Mouse (Mus musculus) limb, embryonic 10.5 days (tissue): ENCODE data around the gene F10. TPM values are rescaled to one million over a fixed set of nuclear protein-coding genes. Genes with fewer than 3 reads are reported as not detected.
A peak's percentile ranks its signal among the peaks of the same experiment; 100 is the strongest.

Source experiments
- DNase-seq: peaks from one replicate; pipeline ENCODE4 v3.0.0-alpha.2; 2017; ENCODE audit warnings: low spot score
- H3K27ac ChIP-seq: fragments of 300-500 bp; sonication (generic); 2 replicates; pipeline ENCODE4 v1.5.1; 2016; ENCODE audit warnings: mild to moderate bottlenecking
- H3K27me3 ChIP-seq: fragments of 300-500 bp; sonication (generic); 2 replicates; pipeline ENCODE4 v1.6.1; 2016; ENCODE audit warnings: low read depth, mild to moderate bottlenecking; ENCODE audit not compliant: poor library complexity, severe bottlenecking
- H3K36me3 ChIP-seq: fragments of 300-500 bp; sonication (generic); 2 replicates; pipeline ENCODE4 v1.6.1; 2016; ENCODE audit warnings: mild to moderate bottlenecking, moderate library complexity
- H3K4me1 ChIP-seq: fragments of 300-500 bp; sonication (generic); 2 replicates; pipeline ENCODE4 v1.6.1; 2016
- H3K4me3 ChIP-seq: fragments of 300-500 bp; sonication (generic); 2 replicates; pipeline ENCODE4 v1.5.1; 2016; ENCODE audit warnings: mild to moderate bottlenecking, moderate library complexity
- H3K9me3 ChIP-seq: fragments of 300-500 bp; sonication (generic); replicated peaks from 2 replicates; pipeline ENCODE4 v1.6.1; 2016; ENCODE audit warnings: mild to moderate bottlenecking
- WGBS: fragments of 180-500 bp; shearing (Covaris S2); methylation state at CpG from one replicate; pipeline ENCODE4 v1.1.7; 2016; 5-methylcytosine and 5-hydroxymethylcytosine counted together
- polyA plus RNA-seq: library from polyadenylated mRNA; unstranded; fragments of >200 nt; fragmentation: Nextera tagmentation; extraction: Ambion mirVana; gene quantifications from 2 replicates; pipeline ENCODE4 v1.2.1, GENCODE M21; 2016

Gene F10
- polyA plus RNA-seq, 1 experiment from 2014 or later = 0.53 TPM

DNA sequence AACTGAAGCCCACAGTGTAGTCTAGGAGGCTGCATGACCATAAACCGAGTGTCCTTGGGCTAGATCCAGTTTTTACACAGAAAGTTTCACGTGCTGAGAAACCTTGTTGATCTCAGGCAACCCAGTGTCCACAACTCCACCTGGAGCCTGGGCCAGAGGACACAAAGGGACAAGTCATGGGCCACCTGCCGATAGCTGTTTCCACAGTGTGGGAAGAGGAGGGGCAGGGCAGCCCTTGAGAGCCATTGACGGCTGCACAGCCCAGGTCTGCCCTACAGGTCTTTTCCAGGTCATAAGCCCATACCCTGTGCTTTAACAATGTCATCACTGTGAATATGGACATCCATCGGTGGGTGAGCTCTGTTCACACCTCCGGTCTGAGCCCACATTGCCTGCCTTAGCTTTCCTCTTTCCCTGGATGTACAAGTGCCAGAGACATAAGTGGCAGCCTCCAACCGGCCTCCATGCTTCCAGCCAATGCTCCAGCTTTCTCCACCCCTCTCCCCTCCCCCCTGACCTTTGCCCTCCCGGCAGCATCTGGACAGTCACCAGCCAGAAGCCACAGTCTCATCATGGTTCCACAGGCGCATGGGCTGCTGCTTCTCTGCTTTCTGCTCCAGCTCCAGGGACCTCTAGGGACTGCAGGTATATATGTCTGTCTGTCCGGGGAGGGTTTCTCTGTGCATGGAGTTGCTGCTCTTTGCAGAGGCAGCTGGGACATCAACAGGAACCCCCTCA is 11.5 kb upstream of the F10 start, which contains the start of gene F7:
TSS of gene F7 (plus strand) at position 548 of the 738 bp plus-strand sequence.
- Histone ChIP-seq H3K4me3 (no peak within 1 kb of the TSS), H3K9me3 (no peaks in the 10 kb centered on the region), H3K27me3 (no peaks in the 10 kb centered on the region), H3K36me3 (no peaks in the 10 kb centered on the region), H3K4me1 (peaks cover 15% of the 10 kb centered on the region), H3K27ac (no peak within 1 kb of the TSS)
- no peak for DNase-seq
- WGBS = 63% methylated on average over 10 of the region's 10 CpGs

GRCm38 (mm10) chr8:13027615-13028014 is 9.5 kb upstream of the F10 start:
- H3K4me3 ChIP-seq = no peak overlapping the region
- no peak for DNase-seq
- no peak overlapping the region for H3K27ac ChIP-seq
- H3K27me3 ChIP-seq = no peaks in the 10 kb centered on the region
- H3K9me3 ChIP-seq = no peaks in the 10 kb centered on the region
- H3K4me1 ChIP-seq = peaks cover 15% of the 10 kb centered on the region
- H3K36me3 ChIP-seq = no peaks in the 10 kb centered on the region
- WGBS = 85% methylated on average over 5 of the region's 5 CpGs

DNA sequence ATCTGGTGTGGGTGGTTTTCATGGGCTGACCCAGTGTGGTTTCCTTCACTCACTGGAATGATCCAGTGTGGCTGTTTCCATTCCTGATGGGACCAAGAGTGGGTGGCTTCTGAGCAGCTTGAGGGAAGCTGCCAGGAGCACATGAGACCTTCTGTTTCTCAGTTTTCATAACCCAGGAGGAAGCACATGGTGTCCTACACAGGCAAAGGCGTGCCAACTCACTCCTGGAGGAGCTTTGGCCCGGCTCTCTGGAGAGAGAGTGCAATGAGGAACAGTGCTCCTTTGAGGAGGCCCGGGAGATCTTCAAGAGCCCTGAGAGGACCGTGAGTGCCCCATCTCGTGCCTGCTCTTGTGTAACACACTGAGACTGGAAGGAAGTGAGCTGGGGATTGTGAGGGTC is 8.6 kb upstream of the F10 start:
- Histone ChIP-seq H3K27ac (no peak overlapping the region), H3K4me1 (peaks cover 15% of the 10 kb centered on the region), H3K4me3 (no peak overlapping the region), H3K9me3 (no peaks in the 10 kb centered on the region), H3K27me3 (no peaks in the 10 kb centered on the region), H3K36me3 (no peaks in the 10 kb centered on the region)
- DNase-seq = no peak
- 72% methylated on average over 5 of the region's 5 CpGs for WGBS

DNA sequence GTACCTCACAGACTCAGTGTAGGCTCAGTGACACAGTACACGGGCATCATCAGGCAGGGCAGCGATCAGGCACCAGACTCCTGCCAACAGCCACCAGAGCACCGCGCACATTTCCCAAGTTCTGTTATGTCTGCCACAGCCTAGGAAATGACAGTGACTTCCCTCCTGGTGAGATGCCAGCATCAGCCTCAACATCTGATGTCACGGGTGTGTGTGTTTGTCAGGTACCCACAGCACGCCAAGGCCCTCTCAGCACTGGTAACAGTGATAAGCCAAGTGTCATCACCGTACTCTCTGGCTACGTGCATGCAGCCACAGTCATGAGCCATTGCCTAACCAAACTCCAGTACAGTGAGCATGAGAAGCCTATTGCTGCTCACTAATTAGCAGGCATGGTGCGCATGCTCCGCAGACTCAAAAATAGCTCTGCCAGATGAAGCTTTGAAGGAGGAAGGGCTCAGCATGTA is 729 bp upstream of the F10 start:
- H3K27me3 ChIP-seq = no peaks in the 10 kb centered on the region
- H3K4me3 ChIP-seq = no peak overlapping the region
- H3K27ac ChIP-seq = 0 out of 2 replicates have a peak overlapping the region, but pooled peaks have one; percentile 14
- WGBS = 95% methylated on average over 10 of the region's 10 CpGs
- H3K9me3 ChIP-seq = no peaks in the 10 kb centered on the region
- no peaks in the 10 kb centered on the region for H3K36me3 ChIP-seq
- peaks cover 14% of the 10 kb centered on the region for H3K4me1 ChIP-seq
- no peak for DNase-seq

DNA sequence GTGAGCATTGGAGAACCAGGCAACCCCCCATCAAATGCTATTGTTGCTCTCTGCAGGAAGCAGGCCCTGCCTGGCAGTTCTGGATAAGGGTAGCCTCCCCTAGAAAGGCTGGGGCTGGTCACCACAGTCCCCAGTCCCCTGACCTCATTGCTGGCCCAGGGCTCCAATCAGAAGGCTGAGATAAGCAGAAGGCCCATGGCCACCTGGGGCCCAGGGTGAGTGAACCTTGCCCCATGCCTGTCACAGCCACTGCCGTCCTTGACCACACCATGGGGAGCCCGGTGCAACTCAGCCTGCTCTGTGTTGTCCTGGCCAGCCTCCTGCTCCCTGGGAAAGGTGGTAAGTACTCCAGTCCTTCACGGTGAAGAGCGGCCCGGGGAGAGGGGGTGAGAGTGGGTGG is 461 bp downstream of the F10 start:
- Histone ChIP-seq H3K9me3 (no peaks in the 10 kb centered on the region), H3K4me3 (no peak overlapping the region), H3K27ac (peak overlapping the region; percentile 8; the same call in 1 of the 2 replicates), H3K36me3 (no peaks in the 10 kb centered on the region), H3K27me3 (no peaks in the 10 kb centered on the region), H3K4me1 (peaks cover 14% of the 10 kb centered on the region)
- no peak for DNase-seq
- 59% methylated on average over 5 of the region's 5 CpGs for WGBS

DNA sequence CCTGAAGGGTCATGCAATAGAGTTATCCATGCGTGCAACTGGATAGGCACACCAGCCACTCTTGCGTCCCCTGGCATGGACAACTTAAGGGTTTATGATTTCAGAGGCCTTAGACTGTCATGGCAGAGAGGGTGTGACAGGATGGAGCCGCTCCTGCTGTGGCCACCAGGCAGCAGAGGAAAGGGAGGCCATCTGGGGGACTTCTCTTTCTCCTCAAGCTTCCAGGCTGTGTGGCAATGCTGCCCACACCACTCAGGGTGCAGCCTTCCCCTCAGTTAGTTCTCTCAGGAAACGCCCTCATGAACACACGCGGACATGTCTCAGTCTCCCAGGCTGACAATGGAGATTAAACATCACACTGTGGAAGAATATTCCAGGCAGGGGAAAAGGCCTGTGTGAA is 1.9 kb downstream of the F10 start:
- Histone ChIP-seq H3K9me3 (no peaks in the 10 kb centered on the region), H3K27me3 (no peaks in the 10 kb centered on the region), H3K4me1 (peaks cover 14% of the 10 kb centered on the region), H3K27ac (no peak overlapping the region), H3K36me3 (no peaks in the 10 kb centered on the region), H3K4me3 (no peak overlapping the region)
- DNase-seq = no peak
- 90% methylated on average over 6 of the region's 6 CpGs for WGBS

GRCm38 (mm10) chr8:13041459-13041858 is 4.4 kb downstream of the F10 start:
- DNase-seq = no peak
- Histone ChIP-seq H3K36me3 (no peaks in the 10 kb centered on the region), H3K4me3 (no peak overlapping the region), H3K9me3 (no peaks in the 10 kb centered on the region), H3K27ac (no peak overlapping the region), H3K4me1 (peaks cover 14% of the 10 kb centered on the region), H3K27me3 (no peaks in the 10 kb centered on the region)
- WGBS = 92% methylated on average over 4 of the region's 4 CpGs

DNA sequence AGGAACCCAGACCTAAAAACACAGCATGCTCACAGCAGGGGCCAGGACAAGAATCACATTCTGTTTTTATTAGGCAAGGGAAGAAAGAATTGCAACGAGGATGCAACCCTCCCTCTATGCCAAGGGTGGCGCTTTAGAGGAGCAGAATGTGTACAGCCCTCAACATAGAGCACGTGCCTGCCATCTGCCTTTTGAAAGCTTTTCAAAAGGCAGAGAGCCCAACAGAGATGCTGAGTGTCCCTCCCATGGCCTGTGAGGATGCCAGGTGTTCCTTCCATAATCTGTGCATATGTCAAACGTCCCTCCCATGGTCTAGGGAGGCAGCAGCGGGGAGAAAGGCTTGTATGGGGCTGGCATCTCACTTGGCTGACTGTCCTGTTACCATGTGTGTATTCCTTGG is 10.5 kb downstream of the F10 start:
- DNase-seq = no peak

DNA sequence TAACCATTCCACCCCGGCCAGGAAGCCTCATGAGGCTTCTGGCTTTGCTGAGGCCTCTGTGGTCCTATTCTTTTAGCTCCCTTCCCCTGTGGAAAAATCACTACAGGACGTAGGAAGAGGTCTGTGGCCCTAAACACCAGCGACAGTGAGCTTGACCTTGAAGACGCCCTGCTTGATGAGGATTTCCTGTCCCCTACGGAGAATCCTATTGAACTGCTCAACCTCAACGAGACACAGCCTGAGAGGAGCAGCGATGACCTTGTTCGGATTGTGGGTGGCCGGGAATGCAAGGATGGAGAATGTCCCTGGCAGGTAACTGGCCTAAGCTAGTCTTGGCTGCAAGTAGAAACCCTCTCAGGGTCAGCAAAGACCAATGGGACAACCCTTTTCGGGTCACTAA is 13.4 kb downstream of the F10 start:
- DNase-seq = no peak
- WGBS = 84% methylated on average over 10 of the region's 10 CpGs

More for the DNA sequence above, 10.5 kb downstream of the F10 start:
- Histone ChIP-seq H3K4me1 (peaks cover 5% of the 10 kb centered on the region; the same call in 1 of the 2 replicates), H3K9me3 (no peaks in the 10 kb centered on the region), H3K36me3 (no peaks in the 10 kb centered on the region), H3K4me3 (no peak overlapping the region), H3K27me3 (no peaks in the 10 kb centered on the region), H3K27ac (no peak overlapping the region)
- WGBS = 67% methylated on average over 5 of the region's 5 CpGs

GRCm38 (mm10) chr8:13057351-13057750 is 20.2 kb downstream of the F10 start:
- Histone ChIP-seq H3K4me1 (no peaks in the 10 kb centered on the region), H3K27ac (no peak overlapping the region), H3K9me3 (no peaks in the 10 kb centered on the region), H3K36me3 (no peaks in the 10 kb centered on the region), H3K4me3 (no peak overlapping the region), H3K27me3 (no peaks in the 10 kb centered on the region)
- DNase-seq = no peak
- WGBS = 85% methylated on average over 4 of the region's 4 CpGs

More for the DNA sequence above, 13.4 kb downstream of the F10 start:
- Histone ChIP-seq H3K36me3 (no peaks in the 10 kb centered on the region), H3K4me3 (no peak overlapping the region), H3K27me3 (no peaks in the 10 kb centered on the region), H3K27ac (no peak overlapping the region), H3K4me1 (peaks cover 5% of the 10 kb centered on the region; the same call in 1 of the 2 replicates), H3K9me3 (no peaks in the 10 kb centered on the region)

GRCm38 (mm10) chr8:13060441-13061150 is 23.5 kb downstream of the F10 start, which contains the start of gene Proz:
TSS of gene Proz (plus strand) at chr8:13060914.
- Histone ChIP-seq H3K4me3 (no peak within 1 kb of the TSS), H3K27me3 (no peaks in the 10 kb centered on the region), H3K9me3 (no peaks in the 10 kb centered on the region), H3K27ac (no peak within 1 kb of the TSS), H3K4me1 (no peaks in the 10 kb centered on the region), H3K36me3 (no peaks in the 10 kb centered on the region)
- DNase-seq = no peak
- WGBS = 82% methylated on average over 17 of the region's 17 CpGs

DNA sequence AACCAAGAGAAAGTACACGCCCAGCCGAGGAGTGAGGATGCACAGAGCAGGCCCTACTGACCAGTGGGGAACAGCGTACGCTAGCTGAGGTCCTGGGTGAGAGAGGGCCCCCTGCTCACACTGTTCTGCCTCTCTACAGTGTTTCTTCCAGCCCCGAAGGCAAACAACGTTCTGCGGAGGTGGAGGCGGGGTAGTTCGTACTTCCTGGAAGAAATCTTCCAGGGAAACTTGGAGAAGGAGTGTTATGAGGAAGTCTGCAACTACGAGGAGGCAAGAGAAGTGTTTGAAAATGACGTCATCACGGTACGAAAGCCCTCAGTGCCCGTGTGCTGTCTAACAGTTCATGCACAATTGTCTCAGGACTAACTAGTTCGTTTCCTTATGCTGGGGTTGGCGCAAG is 26.0 kb downstream of the F10 start:
- Histone ChIP-seq H3K27me3 (no peaks in the 10 kb centered on the region), H3K4me3 (no peak overlapping the region), H3K9me3 (no peaks in the 10 kb centered on the region), H3K4me1 (no peaks in the 10 kb centered on the region), H3K36me3 (no peaks in the 10 kb centered on the region), H3K27ac (no peak overlapping the region)
- 80% methylated on average over 16 of the region's 16 CpGs for WGBS
- DNase-seq = no peak

DNA sequence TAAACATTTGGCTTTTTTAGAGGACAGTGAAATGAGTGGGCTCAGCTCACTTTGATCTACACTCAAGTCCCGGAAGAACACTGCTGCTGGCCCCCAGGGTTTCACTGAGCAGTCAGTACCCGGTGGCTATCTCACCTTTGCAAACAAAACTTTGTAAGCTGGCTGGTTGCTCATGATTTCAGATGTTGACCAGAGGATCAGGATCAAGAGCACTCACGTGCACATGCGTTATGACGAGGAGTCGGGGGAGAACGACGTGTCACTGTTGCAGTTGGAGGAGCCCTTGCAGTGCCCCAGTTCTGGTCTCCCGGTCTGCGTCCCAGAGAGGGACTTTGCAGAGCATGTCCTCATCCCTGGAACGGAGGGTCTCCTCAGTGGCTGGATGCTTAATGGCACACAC is 36.1 kb downstream of the F10 start:
- WGBS = 95% methylated on average over 11 of the region's 11 CpGs
- no peak for DNase-seq
- Histone ChIP-seq H3K4me3 (no peak overlapping the region), H3K27me3 (no peaks in the 10 kb centered on the region), H3K36me3 (peaks cover 60% of the 10 kb centered on the region), H3K4me1 (no peaks in the 10 kb centered on the region), H3K9me3 (no peaks in the 10 kb centered on the region), H3K27ac (no peak overlapping the region)
